Mouse (Mus musculus): ENCODE results near the gene Zcwpw1. TPM values are rescaled to one million over a fixed set of nuclear protein-coding genes. Genes with fewer than 3 reads are reported as not detected.
"Not testable (repeated sequence)": the region's sequence is repeated elsewhere in the genome, so short reads cannot be mapped to it uniquely, and the experiment has no call there.

Gene Zcwpw1
- polyA plus RNA-seq, 1 experiment, result 12.4 TPM

DNA sequence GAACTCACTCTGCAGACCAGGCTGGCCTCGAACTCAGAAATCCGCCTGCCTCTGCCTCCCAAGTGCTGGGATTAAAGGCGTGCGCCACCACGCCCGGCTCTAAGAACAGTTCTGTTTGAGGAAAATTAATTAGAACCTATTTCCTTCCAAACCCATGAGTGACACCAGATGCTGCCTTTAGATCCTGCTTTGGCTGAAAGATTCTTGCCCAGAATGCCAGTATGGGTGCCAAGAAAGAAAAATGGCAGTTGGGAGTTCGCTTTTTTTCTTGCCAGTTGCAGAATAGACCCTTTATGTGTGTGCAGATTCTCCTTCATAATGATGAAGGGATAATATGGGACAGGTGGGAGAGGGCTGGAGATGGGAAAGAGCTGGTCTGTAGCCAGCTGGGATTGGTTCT, 43.4 kb upstream of the Zcwpw1 start:
- no peak overlapping the region for H3K4me3 ChIP-seq (replicated peaks; ENCODE audit: insufficient read depth, low read depth, low read length)
- H3K4me1 ChIP-seq (ENCODE audit: control insufficient read depth, insufficient read depth, low read length), result peaks cover 6% of the 10 kb centered on the region
- H3K27ac ChIP-seq (ENCODE audit: insufficient read depth, low read length), result no peak overlapping the region
- WGBS, result 53% methylated on average over 7 of the region's 7 CpGs
- no peak for TF ChIP-seq CTCF (IDR thresholded peaks at IDR 0.05; ENCODE audit: borderline replicate concordance, insufficient read depth, low read depth, low read length)
- TF ChIP-seq POLR2A (IDR thresholded peaks at IDR 0.05; ENCODE audit: borderline replicate concordance, insufficient read depth, low read length), result no peak
- H3K27me3 ChIP-seq (ENCODE audit: control insufficient read depth, insufficient read depth, low read length), result no peaks in the 10 kb centered on the region
- no peak for DNase-seq

DNA sequence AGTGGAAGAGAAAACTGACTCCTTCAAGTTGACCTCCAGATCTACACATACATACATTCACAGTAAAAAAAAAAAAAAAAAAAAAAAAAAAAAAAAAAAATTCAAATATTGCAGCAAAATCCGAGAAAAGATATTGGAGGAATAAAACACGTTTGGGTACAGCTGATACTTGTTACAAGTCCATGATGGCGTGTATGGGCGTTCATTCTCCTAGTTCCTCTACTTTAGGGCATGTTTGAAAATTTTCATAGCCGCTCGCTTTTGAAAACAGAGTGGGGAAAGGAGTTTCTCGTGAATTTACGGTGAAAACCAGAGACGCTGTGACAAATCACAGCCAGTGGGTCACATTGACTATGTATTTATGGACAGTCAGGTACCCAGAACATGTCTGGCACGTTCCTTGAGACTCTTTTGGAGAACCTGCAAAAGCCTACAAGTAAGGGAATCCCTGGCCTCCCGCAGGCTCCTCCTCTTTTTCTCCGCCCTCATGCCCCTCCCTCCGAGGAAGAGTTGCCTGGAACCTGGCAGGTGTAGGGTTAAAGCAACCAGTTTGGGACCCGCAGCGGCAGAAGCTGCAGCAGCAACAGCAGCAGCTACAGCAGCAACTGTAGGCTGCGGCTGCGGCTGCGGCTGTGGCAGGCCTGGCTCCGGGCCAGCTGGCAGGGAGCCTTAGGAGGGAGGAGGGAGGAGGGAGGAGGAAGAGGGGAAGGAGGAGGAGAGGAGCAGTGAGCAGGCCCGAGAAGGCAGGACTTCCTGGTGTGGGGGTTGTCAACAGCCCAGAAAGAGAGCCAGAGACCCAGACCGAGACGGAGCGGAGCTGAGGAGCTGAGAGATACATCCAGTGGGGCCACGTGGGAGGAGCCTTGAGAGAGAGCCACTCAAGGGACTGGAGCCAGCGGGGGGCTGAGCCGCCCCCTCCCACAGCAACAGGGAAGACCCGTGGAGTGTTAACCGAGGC, 42.1 kb upstream of the Zcwpw1 start, which contains the start of gene Tsc22d4:
Gene Tsc22d4, plus strand, starts transcription at position 517 of the 958 bp plus-strand sequence.
- Histone ChIP-seq H3K4me3 (replicated peaks; ENCODE audit: insufficient read depth, low read depth, low read length) (peak within 1 kb of the TSS; percentile 73), H3K27me3 (ENCODE audit: control insufficient read depth, insufficient read depth, low read length) (no peaks in the 10 kb centered on the region), H3K27ac (ENCODE audit: insufficient read depth, low read length) (peak within 1 kb of the TSS; percentile 33), H3K4me1 (ENCODE audit: control insufficient read depth, insufficient read depth, low read length) (peaks cover 6% of the 10 kb centered on the region)
- 2% methylated on average over 28 of the region's 28 CpGs for WGBS
- TF ChIP-seq CTCF (IDR thresholded peaks at IDR 0.05; ENCODE audit: borderline replicate concordance, insufficient read depth, low read depth, low read length), result no peak
- 0 out of 2 replicates have a peak, but pooled peaks have one; percentile 28 for TF ChIP-seq POLR2A (IDR thresholded peaks at IDR 0.05; ENCODE audit: borderline replicate concordance, insufficient read depth, low read length)
- DNase-seq, result peak; percentile 88 to 89

DNA sequence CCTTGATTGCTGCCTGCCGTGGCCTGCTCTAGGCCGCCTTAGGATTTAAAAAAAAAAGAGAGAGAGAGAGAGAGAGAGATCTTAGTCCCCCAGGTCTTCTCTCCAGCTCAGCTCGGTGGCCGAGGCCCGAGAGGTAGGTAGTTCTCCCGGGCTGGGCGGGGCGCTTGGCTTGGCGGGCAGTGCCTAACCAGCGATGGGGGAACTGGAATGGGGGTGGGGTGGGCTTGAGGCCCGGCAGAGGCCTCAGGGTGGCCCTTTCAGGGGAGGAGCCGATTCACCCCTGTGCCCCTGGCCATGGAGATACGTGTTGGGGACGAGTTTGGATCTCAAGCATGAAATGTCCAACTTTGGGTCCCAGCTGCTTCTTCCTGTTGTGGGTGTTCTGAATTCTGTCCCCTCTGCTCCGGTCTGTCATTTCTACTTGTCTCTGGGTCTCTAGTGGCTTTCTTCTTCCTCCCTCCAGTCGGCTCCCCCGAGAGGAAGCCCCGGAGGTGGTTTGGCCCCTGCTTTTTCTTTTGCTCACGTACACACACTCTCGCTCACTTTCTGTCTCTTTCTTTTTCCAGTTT, 41.2 kb upstream of the Zcwpw1 start:
- Histone ChIP-seq H3K4me1 (ENCODE audit: control insufficient read depth, insufficient read depth, low read length) (peaks cover 6% of the 10 kb centered on the region), H3K27me3 (ENCODE audit: control insufficient read depth, insufficient read depth, low read length) (no peaks in the 10 kb centered on the region), H3K27ac (ENCODE audit: insufficient read depth, low read length) (peak overlapping the region; percentile 33), H3K4me3 (replicated peaks; ENCODE audit: insufficient read depth, low read depth, low read length) (peak overlapping the region; percentile 73)
- peak; percentile 56 to 68 for DNase-seq
- TF ChIP-seq CTCF (IDR thresholded peaks at IDR 0.05; ENCODE audit: borderline replicate concordance, insufficient read depth, low read depth, low read length) (no peak), POLR2A (IDR thresholded peaks at IDR 0.05; ENCODE audit: borderline replicate concordance, insufficient read depth, low read length) (no peak)
- WGBS, result under 1% methylated on average over 20 of the region's 20 CpGs

DNA sequence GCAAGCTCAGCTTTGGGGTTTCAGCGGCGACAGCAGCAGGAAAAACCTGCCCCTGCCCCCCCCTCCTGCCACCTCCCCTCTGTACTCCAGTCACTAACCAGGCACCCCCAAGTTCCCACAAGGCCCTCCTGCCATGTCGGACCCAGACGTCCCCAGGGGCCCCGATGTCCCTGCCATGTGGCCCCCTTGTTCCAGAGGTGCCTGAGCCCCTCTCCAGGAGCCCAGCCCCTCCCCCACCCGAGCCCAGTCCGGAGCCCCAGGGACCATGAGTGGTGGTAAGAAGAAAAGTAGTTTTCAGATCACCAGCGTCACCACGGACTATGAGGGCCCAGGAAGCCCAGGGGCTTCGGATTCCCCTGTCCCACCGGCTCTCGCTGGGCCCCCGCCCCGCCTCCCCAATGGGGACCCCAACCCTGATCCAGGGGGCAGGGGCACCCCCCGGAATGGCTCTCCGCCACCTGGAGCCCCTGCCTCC, 40.7 kb upstream of the Zcwpw1 start:
- peak in 1 of 2 experiments; percentile 34 for DNase-seq
- peak overlapping the region; percentile 73 for H3K4me3 ChIP-seq (replicated peaks; ENCODE audit: insufficient read depth, low read depth, low read length)
- 2% methylated on average over 16 of the region's 16 CpGs for WGBS
- peak overlapping the region; percentile 66 for H3K27ac ChIP-seq (ENCODE audit: insufficient read depth, low read length)
- no peaks in the 10 kb centered on the region for H3K27me3 ChIP-seq (ENCODE audit: control insufficient read depth, insufficient read depth, low read length)
- H3K4me1 ChIP-seq (ENCODE audit: control insufficient read depth, insufficient read depth, low read length), result peaks cover 6% of the 10 kb centered on the region
- no peak for TF ChIP-seq POLR2A (IDR thresholded peaks at IDR 0.05; ENCODE audit: borderline replicate concordance, insufficient read depth, low read length)
- no peak for TF ChIP-seq CTCF (IDR thresholded peaks at IDR 0.05; ENCODE audit: borderline replicate concordance, insufficient read depth, low read depth, low read length)

DNA sequence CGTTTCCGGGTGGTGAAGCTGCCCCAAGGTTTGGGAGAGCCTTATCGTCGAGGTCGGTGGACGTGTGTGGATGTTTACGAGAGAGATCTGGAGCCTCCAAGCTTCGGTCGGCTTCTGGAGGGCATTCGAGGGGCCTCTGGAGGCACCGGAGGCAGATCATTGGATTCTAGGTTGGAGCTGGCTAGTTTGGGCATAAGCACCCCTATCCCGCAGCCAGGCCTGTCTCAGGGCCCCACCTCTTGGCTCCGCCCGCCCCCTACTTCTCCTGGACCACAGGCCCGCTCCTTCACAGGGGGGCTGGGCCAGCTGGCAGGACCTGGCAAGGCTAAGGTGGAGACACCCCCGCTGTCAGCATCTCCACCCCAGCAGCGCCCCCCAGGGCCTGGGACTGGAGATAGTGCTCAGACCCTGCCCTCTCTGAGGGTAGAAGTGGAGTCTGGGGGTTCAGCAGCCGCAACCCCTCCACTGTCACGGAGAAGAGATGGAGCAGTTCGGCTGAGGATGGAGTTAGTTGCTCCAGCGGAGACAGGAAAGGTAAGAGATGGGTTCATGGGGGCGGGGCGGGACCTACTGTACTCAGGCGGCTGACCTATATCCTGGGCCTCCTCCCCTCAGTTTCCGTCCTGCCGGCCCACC, 40.2 kb upstream of the Zcwpw1 start:
- TF ChIP-seq POLR2A (IDR thresholded peaks at IDR 0.05; ENCODE audit: borderline replicate concordance, insufficient read depth, low read length), result no peak
- TF ChIP-seq CTCF (IDR thresholded peaks at IDR 0.05; ENCODE audit: borderline replicate concordance, insufficient read depth, low read depth, low read length), result no peak
- Histone ChIP-seq H3K27ac (ENCODE audit: insufficient read depth, low read length) (peak overlapping the region; percentile 66), H3K4me3 (replicated peaks; ENCODE audit: insufficient read depth, low read depth, low read length) (peak overlapping the region; percentile 73), H3K27me3 (ENCODE audit: control insufficient read depth, insufficient read depth, low read length) (no peaks in the 10 kb centered on the region), H3K4me1 (ENCODE audit: control insufficient read depth, insufficient read depth, low read length) (peaks cover 6% of the 10 kb centered on the region)
- 6% methylated on average over 26 of the region's 26 CpGs for WGBS
- DNase-seq, result peak; percentile 65 to 66

DNA sequence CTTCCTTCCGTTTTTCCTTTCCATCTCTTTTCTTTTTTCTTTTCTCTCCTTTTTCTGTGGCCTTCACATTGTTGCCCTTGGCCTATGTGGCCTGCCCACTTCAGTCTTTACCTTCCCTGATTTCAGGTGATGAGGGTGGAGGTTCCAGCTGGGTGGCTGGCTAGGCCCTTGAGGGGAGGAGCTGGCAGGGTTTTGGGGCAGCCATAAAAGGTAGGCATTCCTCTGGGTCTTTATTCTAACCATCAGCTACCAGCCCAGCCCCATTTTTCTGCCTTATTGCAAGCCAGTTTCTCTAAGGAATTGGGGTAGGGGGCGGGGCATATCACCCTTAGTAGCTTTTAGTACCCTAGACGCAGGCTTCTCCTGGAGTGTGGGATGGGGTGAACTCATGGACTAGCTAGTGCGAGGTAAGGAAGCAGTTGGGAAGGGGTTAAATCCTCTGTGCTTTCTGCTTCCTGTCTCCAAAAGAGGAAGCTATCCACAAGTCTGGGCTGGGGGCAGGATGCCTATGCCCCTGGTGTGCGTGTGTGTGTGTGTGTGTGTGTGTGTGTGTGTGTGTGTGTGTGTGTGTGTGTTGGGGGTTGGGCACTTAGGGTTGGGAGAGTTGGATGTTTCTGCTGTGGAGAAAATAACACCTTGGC, 39.3 kb upstream of the Zcwpw1 start:
- Histone ChIP-seq H3K27ac (ENCODE audit: insufficient read depth, low read length) (no peak overlapping the region), H3K4me1 (ENCODE audit: control insufficient read depth, insufficient read depth, low read length) (peaks cover 6% of the 10 kb centered on the region), H3K27me3 (ENCODE audit: control insufficient read depth, insufficient read depth, low read length) (no peaks in the 10 kb centered on the region), H3K4me3 (replicated peaks; ENCODE audit: insufficient read depth, low read depth, low read length) (no peak overlapping the region)
- DNase-seq, result no peak
- 40% methylated on average over 5 of the region's 5 CpGs for WGBS
- TF ChIP-seq CTCF (IDR thresholded peaks at IDR 0.05; ENCODE audit: borderline replicate concordance, insufficient read depth, low read depth, low read length) (no peak), POLR2A (IDR thresholded peaks at IDR 0.05; ENCODE audit: borderline replicate concordance, insufficient read depth, low read length) (no peak)

DNA sequence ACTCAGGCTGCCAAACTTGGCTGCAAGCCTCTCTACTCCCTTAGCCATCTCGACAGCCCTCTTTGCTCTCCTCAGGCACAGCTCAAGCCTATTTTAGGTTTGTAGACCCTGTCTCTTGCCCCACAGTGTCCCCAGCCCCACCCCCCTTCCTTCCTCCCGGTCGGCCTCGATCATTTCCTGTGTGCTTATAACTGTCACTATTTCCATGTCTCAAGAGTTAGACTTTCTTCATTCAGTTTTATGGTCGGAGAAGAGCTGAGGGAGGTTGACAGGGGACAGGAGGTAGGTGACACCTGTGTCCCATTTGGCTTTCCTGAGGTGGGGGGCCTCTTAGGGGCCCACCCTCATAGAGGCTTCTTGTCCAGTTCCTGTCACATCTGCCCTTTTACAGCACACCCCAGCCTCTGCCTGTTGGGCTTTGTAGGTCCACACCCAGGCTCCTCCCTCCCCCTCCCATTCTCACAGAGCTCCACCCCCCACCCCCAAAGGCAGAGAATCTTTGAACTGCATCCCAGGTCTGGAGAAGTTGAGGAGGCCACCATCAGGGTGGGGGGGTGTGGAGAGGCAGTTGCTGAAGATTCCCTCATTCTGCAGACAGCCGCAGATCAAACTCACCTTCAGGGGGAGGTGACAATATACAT, 38.3 kb upstream of the Zcwpw1 start:
- 58% methylated on average over 6 of the region's 6 CpGs for WGBS
- TF ChIP-seq POLR2A (IDR thresholded peaks at IDR 0.05; ENCODE audit: borderline replicate concordance, insufficient read depth, low read length) (no peak), CTCF (IDR thresholded peaks at IDR 0.05; ENCODE audit: borderline replicate concordance, insufficient read depth, low read depth, low read length) (no peak)
- Histone ChIP-seq H3K27me3 (ENCODE audit: control insufficient read depth, insufficient read depth, low read length) (no peaks in the 10 kb centered on the region), H3K27ac (ENCODE audit: insufficient read depth, low read length) (no peak overlapping the region), H3K4me3 (replicated peaks; ENCODE audit: insufficient read depth, low read depth, low read length) (no peak overlapping the region), H3K4me1 (ENCODE audit: control insufficient read depth, insufficient read depth, low read length) (peaks cover 6% of the 10 kb centered on the region)
- DNase-seq, result no peak

DNA sequence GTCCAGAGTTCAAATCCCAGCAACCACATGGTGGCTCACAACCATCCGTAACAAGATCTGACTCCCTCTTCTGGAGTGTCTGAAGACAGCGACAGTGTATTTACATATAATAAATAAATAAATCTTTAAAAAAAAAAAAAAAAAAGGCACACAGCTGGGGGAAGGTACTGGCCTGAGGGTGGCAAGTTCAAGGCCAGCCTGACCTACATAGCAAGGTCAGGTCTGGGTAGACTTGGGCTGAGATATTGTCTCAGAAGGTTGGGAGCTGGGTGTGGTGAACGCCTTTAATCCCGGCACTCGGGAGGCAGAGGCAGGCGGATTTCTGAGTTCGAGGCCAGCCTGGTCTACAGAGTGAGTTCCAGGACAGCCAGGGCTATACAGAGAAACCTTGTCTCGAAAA, 37.4 kb upstream of the Zcwpw1 start:
- 94% methylated on average over 8 of the region's 8 CpGs for WGBS
- not testable (repeated sequence) for H3K4me3 ChIP-seq (replicated peaks; ENCODE audit: insufficient read depth, low read depth, low read length); DNase-seq; H3K27ac ChIP-seq (ENCODE audit: insufficient read depth, low read length); H3K4me1 ChIP-seq (ENCODE audit: control insufficient read depth, insufficient read depth, low read length); H3K27me3 ChIP-seq (ENCODE audit: control insufficient read depth, insufficient read depth, low read length)

All from cerebellum, adult 2 months (tissue).